Mouse (Mus musculus): ENCODE data around the gene Skint9.
"Not testable (repeated sequence)": the region's sequence is repeated elsewhere in the genome, so short reads cannot be mapped to it uniquely, and the experiment has no call there.

Skint9 gene

GRCm38 (mm10) chr4:112433885-112434284 lies at the start of gene Skint9:
Gene Skint9, minus strand, starts transcription at chr4:112433985.
- no peak for DNase-seq (ENCODE audit: extremely low spot score, low read depth, low spot score)

GRCm38 (mm10) chr4:112432685-112433084 lies 1.1 kb downstream of the Skint9 start:
- no peak for DNase-seq (ENCODE audit: extremely low spot score, low read depth, low spot score)

GRCm38 (mm10) chr4:112432223-112432622 lies 1.6 kb downstream of the Skint9 start:
- DNase-seq (ENCODE audit: extremely low spot score, low read depth, low spot score) = no peak

DNA sequence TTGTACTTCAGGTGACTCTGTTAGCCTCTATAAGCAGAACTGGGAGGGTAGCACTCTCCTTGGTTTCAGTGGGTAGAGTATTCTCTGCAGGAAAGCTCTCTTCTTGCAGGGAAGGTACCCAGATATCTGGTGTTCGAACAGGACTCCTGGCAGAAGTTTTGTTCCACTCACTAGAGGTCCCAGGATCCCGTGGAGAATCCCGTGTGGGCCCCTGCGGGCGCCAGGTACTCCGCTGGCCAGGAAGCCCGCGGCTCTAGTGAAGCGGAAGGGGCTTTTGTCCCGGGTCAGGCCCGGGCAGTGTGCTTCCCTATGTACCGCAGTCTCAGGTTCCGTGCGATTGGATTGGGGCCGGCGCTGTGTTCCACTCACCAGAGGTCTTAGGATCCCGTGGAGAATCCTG lies 84.7 kb downstream of the Skint9 start:
- DNase-seq (ENCODE audit: extremely low spot score, low read depth, low spot score) = not testable (repeated sequence)
